Mouse (Mus musculus): ENCODE measurements around the gene Capsl. TPM values are rescaled to one million over a fixed set of nuclear protein-coding genes. Genes with fewer than 3 reads are reported as not detected.

The Capsl gene
- polyA plus RNA-seq (2014; fragmentation: Nextera tagmentation; extraction: Ambion mirVana) = 2.2 and 2.4 TPM in 2 replicates

DNA sequence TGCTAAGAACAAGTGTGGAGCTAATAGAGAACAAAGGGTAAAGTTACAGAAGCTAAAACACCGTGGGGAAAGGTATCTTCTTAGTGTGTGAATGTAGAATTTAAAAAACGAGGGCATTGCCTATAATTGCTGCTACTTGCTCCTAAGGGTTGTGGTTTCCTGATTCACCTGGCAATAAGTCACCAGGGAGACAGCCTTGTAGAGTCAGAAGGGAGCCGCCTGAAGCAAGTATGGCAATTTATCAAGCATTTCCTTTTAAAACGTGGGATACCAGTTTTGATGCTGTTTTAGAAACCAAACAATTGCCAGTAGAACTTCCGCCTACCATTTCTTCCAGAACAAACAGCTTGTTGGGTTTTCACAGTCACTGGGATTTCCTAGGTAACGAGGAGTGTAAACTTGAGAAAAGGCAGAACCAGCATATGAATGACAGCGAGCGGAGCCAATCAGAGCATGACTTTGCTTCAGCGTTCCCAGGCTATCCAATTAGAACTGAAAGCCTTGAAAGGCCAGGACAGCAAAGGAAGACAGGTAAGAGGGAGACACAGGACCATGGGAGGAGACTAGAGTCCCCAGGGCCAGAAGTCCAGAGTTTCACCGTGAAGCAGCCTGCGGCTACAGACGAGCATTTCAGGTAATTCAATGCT is at the start of gene Capsl:
Capsl (plus strand) TSS at position 495 of the 647 bp plus-strand sequence.
- 52% methylated on average over 12 of the region's 12 CpGs for WGBS
- no peak within 1 kb of the TSS for H3K9ac ChIP-seq (ENCODE audit: low read depth, low read length)
- no peaks in the 10 kb centered on the region for H3K4me1 ChIP-seq (ENCODE audit: control insufficient read depth, insufficient read depth, low read length)
- no peaks in the 10 kb centered on the region for H3K27me3 ChIP-seq (ENCODE audit: control insufficient read depth, insufficient read depth, low read length)
- H3K36me3 ChIP-seq (ENCODE audit: control insufficient read depth, insufficient read depth, low read length) = no peaks in the 10 kb centered on the region
- no peak for ATAC-seq (ENCODE audit: low FRiP score, low TSS enrichment)
- H3K4me2 ChIP-seq (replicated peaks; ENCODE audit: low read depth, low read length) = no peak within 1 kb of the TSS
- H3K9me3 ChIP-seq (ENCODE audit: control insufficient read depth, low read length) = no peaks in the 10 kb centered on the region
- no peak within 1 kb of the TSS for H3K27ac ChIP-seq (ENCODE audit: low read depth, low read length)
- H3K4me3 ChIP-seq (ENCODE audit: low read length) = no peak within 1 kb of the TSS

DNA sequence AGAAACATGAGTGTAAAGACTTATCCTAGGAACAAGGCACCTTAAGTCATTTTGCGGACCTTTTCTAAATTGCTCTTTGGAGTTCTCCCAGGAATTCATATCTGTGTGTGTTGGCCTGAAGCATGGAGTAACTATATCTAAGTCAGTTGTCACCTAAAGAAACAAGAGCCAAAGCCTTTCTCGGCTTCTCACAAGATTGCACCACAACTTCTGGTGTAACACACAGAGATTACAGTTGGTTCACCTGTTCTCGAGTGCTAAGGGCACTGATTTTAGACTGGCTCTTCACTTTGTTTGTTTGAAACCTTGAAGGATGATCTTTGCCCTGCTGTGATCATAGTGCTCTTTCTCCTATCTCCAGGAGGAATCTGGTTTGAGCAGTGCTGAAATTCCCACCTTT is 26.4 kb upstream of the Capsl start:
- 81% methylated on average over 3 of the region's 3 CpGs for WGBS
- H3K4me1 ChIP-seq (ENCODE audit: control insufficient read depth, insufficient read depth, low read length) = no peaks in the 10 kb centered on the region
- no peaks in the 10 kb centered on the region for H3K27me3 ChIP-seq (ENCODE audit: control insufficient read depth, insufficient read depth, low read length)
- H3K27ac ChIP-seq (ENCODE audit: low read depth, low read length) = no peak overlapping the region
- no peak for ATAC-seq (ENCODE audit: low FRiP score, low TSS enrichment)
- no peaks in the 10 kb centered on the region for H3K36me3 ChIP-seq (ENCODE audit: control insufficient read depth, insufficient read depth, low read length)
- no peaks in the 10 kb centered on the region for H3K9me3 ChIP-seq (ENCODE audit: control insufficient read depth, low read length)
- no peak overlapping the region for H3K9ac ChIP-seq (ENCODE audit: low read depth, low read length)
- H3K4me3 ChIP-seq (ENCODE audit: low read length) = no peak overlapping the region
- no peak overlapping the region for H3K4me2 ChIP-seq (replicated peaks; ENCODE audit: low read depth, low read length)

DNA sequence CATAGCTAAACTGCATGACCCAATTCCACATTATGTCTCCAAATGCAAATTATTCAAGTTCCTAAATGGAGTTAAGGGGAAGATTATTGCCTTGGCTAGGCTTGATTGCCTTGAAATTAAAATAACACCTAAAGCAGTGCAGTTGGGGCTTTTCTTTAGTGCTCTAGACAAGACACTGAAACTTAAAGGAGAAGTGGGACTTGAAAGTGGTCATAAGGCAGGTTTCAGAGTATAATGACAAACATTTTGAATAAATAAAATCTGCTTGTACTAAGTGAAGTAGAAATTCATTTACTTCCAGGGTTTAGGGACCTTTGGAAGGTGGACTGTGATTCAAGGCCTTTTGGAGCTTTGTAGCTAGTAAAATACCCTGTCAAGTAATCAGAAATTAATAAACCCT is 14.7 kb upstream of the Capsl start:
- H3K4me2 ChIP-seq (replicated peaks; ENCODE audit: low read depth, low read length) = no peak overlapping the region
- H3K9ac ChIP-seq (ENCODE audit: low read depth, low read length) = no peak overlapping the region
- H3K4me1 ChIP-seq (ENCODE audit: control insufficient read depth, insufficient read depth, low read length) = no peaks in the 10 kb centered on the region
- no peak overlapping the region for H3K4me3 ChIP-seq (ENCODE audit: low read length)
- H3K27me3 ChIP-seq (ENCODE audit: control insufficient read depth, insufficient read depth, low read length) = no peaks in the 10 kb centered on the region
- H3K27ac ChIP-seq (ENCODE audit: low read depth, low read length) = no peak overlapping the region
- no peaks in the 10 kb centered on the region for H3K9me3 ChIP-seq (ENCODE audit: control insufficient read depth, low read length)
- H3K36me3 ChIP-seq (ENCODE audit: control insufficient read depth, insufficient read depth, low read length) = no peaks in the 10 kb centered on the region
- no peak for ATAC-seq (ENCODE audit: low FRiP score, low TSS enrichment)

DNA sequence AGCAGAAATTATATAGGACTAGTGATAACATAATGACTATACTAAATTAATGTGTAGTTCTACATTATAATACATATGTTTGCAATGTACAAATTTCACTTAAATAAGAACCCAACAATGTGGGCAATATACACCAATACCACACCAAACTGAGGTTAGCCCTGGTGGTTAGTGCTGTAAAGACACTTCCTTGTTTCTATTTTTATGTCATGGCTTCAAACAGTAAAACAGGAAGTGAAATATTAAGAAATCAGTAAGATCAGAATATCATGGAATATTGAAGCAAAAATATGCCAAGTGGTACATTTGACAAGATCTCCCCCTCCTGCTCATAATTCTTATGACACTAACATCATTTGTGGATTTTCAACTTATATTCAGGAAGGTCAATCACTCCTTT is 8.0 kb upstream of the Capsl start:
- Histone ChIP-seq H3K9me3 (ENCODE audit: control insufficient read depth, low read length) (no peaks in the 10 kb centered on the region), H3K4me2 (replicated peaks; ENCODE audit: low read depth, low read length) (no peak overlapping the region)
- ATAC-seq (ENCODE audit: low FRiP score, low TSS enrichment) = no peak

DNA sequence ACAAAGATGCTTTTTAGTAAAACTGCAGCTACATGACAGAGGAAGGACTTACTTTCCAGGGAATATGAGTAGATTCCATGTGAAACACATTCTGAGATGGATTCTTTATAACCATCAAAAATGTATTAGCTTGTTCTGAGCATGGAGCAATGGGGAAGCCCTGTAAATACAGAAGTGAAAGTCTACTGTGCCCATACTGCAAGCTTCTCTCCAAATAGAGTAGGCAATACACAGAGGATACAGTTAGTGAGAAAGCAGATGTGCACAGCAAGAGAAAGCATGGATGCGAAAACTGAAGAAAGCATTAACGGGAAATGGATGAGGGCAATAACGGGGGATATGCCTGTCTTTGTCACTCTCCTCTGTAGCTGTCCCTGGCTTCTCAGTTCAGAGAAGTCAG is 6.0 kb upstream of the Capsl start:
- Histone ChIP-seq H3K9ac (ENCODE audit: low read depth, low read length) (no peak overlapping the region), H3K27ac (ENCODE audit: low read depth, low read length) (no peak overlapping the region), H3K4me1 (ENCODE audit: control insufficient read depth, insufficient read depth, low read length) (no peaks in the 10 kb centered on the region), H3K27me3 (ENCODE audit: control insufficient read depth, insufficient read depth, low read length) (no peaks in the 10 kb centered on the region), H3K36me3 (ENCODE audit: control insufficient read depth, insufficient read depth, low read length) (no peaks in the 10 kb centered on the region), H3K4me3 (ENCODE audit: low read length) (no peak overlapping the region), H3K4me2 (replicated peaks; ENCODE audit: low read depth, low read length) (no peak overlapping the region), H3K9me3 (ENCODE audit: control insufficient read depth, low read length) (no peaks in the 10 kb centered on the region)
- ATAC-seq (ENCODE audit: low FRiP score, low TSS enrichment) = no peak
- 90% methylated on average over 3 of the region's 3 CpGs for WGBS

More for the DNA sequence above, 8.0 kb upstream of the Capsl start:
- Histone ChIP-seq H3K4me1 (ENCODE audit: control insufficient read depth, insufficient read depth, low read length) (no peaks in the 10 kb centered on the region), H3K36me3 (ENCODE audit: control insufficient read depth, insufficient read depth, low read length) (no peaks in the 10 kb centered on the region), H3K9ac (ENCODE audit: low read depth, low read length) (no peak overlapping the region), H3K4me3 (ENCODE audit: low read length) (no peak overlapping the region), H3K27me3 (ENCODE audit: control insufficient read depth, insufficient read depth, low read length) (no peaks in the 10 kb centered on the region), H3K27ac (ENCODE audit: low read depth, low read length) (no peak overlapping the region)

DNA sequence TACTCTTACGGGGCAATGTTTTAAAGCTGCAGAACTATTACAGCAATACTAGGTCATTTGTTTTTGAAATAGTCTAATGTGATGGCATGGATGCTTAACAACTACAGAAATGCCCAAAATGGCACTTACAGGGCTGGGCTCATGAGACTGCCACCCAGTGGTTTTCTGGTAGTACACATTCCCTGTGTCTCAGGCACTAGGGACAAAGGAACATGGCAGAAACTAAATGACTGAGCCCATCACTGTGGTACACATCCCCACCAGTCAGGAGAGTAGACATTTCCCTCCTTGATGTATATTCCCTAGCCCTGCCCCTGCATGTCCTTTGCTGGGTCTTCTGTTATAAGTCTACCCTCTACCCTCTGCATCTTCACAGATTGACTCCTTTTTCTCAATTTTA is 16.2 kb downstream of the Capsl start:
- no peaks in the 10 kb centered on the region for H3K27me3 ChIP-seq (ENCODE audit: control insufficient read depth, insufficient read depth, low read length)
- H3K9me3 ChIP-seq (ENCODE audit: control insufficient read depth, low read length) = no peaks in the 10 kb centered on the region
- H3K4me2 ChIP-seq (replicated peaks; ENCODE audit: low read depth, low read length) = no peak overlapping the region
- no peak overlapping the region for H3K9ac ChIP-seq (ENCODE audit: low read depth, low read length)
- 97% methylated on average over 1 of the region's 1 CpGs for WGBS
- no peaks in the 10 kb centered on the region for H3K4me1 ChIP-seq (ENCODE audit: control insufficient read depth, insufficient read depth, low read length)
- ATAC-seq (ENCODE audit: low FRiP score, low TSS enrichment) = no peak
- no peak overlapping the region for H3K27ac ChIP-seq (ENCODE audit: low read depth, low read length)
- H3K36me3 ChIP-seq (ENCODE audit: control insufficient read depth, insufficient read depth, low read length) = no peaks in the 10 kb centered on the region
- no peak overlapping the region for H3K4me3 ChIP-seq (ENCODE audit: low read length)

DNA sequence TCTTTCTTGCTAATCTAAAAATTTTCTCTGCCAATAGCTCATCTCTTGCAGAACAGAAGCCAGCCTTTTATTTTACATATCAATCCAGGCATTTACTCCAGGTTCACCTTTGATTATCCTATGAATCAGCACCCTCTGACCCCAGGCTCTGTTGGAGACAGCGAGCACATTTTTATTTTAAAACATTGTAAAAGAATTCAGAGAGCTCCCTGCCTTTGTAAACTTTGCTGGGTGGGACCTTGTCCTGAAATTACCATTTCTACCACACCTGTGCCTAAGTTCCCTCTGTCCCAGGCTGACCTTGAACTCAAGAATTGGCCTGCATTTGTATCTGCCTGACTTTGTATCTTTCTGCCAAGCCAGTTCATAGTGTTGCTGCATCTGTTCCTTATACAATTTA is 17.0 kb downstream of the Capsl start:
- Histone ChIP-seq H3K4me1 (ENCODE audit: control insufficient read depth, insufficient read depth, low read length) (no peaks in the 10 kb centered on the region), H3K4me2 (replicated peaks; ENCODE audit: low read depth, low read length) (no peak overlapping the region), H3K9ac (ENCODE audit: low read depth, low read length) (no peak overlapping the region), H3K27ac (ENCODE audit: low read depth, low read length) (no peak overlapping the region), H3K4me3 (ENCODE audit: low read length) (no peak overlapping the region), H3K36me3 (ENCODE audit: control insufficient read depth, insufficient read depth, low read length) (no peaks in the 10 kb centered on the region), H3K9me3 (ENCODE audit: control insufficient read depth, low read length) (no peaks in the 10 kb centered on the region), H3K27me3 (ENCODE audit: control insufficient read depth, insufficient read depth, low read length) (no peaks in the 10 kb centered on the region)
- ATAC-seq (ENCODE audit: low FRiP score, low TSS enrichment) = no peak
- 54% methylated on average over 1 of the region's 1 CpGs for WGBS

DNA sequence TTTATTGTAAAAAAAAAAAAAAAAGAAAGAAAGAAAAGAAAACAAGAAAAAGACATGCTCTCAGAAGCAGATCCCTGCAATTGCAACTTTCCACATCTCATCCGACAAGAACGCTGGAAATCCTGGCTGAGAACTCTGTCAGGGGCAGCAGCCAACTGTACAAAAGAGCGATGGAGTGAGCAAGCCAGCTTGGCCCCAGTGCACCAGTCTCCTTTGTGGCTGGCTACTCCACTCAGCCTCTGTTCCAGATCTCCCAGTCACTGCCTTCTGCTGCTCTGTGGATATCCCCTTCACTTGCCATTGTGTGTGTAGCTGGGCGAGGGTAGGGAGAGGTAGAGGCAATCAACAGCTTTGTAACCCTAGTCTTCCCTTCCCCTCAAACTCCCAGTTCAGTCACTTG is 18.4 kb downstream of the Capsl start:
- Histone ChIP-seq H3K9me3 (ENCODE audit: control insufficient read depth, low read length) (no peaks in the 10 kb centered on the region), H3K4me3 (ENCODE audit: low read length) (no peak overlapping the region), H3K27me3 (ENCODE audit: control insufficient read depth, insufficient read depth, low read length) (no peaks in the 10 kb centered on the region), H3K4me1 (ENCODE audit: control insufficient read depth, insufficient read depth, low read length) (no peaks in the 10 kb centered on the region), H3K27ac (ENCODE audit: low read depth, low read length) (no peak overlapping the region), H3K4me2 (replicated peaks; ENCODE audit: low read depth, low read length) (no peak overlapping the region), H3K9ac (ENCODE audit: low read depth, low read length) (no peak overlapping the region), H3K36me3 (ENCODE audit: control insufficient read depth, insufficient read depth, low read length) (no peaks in the 10 kb centered on the region)
- WGBS = 89% methylated on average over 4 of the region's 4 CpGs
- ATAC-seq (ENCODE audit: low FRiP score, low TSS enrichment) = no peak

DNA sequence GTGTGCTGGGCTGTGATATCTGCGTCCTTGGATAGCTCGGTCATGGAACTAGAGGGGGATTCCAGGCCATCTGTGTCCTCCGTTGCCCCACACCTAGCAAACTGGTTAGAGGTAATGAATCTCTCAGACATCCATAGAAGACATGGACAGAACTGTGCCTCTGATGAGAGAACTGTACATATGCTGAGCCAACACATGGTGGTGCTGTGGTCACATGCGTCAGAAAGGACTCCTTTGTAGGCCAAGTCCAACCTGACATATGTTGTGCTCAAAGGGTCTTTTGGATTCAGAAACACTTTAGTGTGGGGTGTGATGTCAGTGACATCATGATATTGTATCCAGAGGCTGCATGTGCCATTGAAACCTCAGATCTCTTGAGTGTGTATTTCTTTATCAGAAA is 19.4 kb downstream of the Capsl start:
- WGBS = 63% methylated on average over 4 of the region's 4 CpGs
- Histone ChIP-seq H3K9ac (ENCODE audit: low read depth, low read length) (no peak overlapping the region), H3K27me3 (ENCODE audit: control insufficient read depth, insufficient read depth, low read length) (no peaks in the 10 kb centered on the region), H3K4me3 (ENCODE audit: low read length) (no peak overlapping the region), H3K4me2 (replicated peaks; ENCODE audit: low read depth, low read length) (no peak overlapping the region), H3K27ac (ENCODE audit: low read depth, low read length) (no peak overlapping the region), H3K36me3 (ENCODE audit: control insufficient read depth, insufficient read depth, low read length) (no peaks in the 10 kb centered on the region), H3K4me1 (ENCODE audit: control insufficient read depth, insufficient read depth, low read length) (no peaks in the 10 kb centered on the region), H3K9me3 (ENCODE audit: control insufficient read depth, low read length) (no peaks in the 10 kb centered on the region)
- ATAC-seq (ENCODE audit: low FRiP score, low TSS enrichment) = peak; percentile 73

Data from kidney, embryonic 14.5 days (tissue).